Mouse (Mus musculus): ENCODE results near the gene Slc9a6. TPM values are rescaled to one million over a fixed set of nuclear protein-coding genes. Genes with fewer than 3 reads are reported as not detected.

The Slc9a6 gene
- polyA plus RNA-seq, 1 experiment from 2014 or later, result 12.9 TPM

- Histone ChIP-seq H3K4me1 (peaks cover 23% of the 10 kb centered on the region), H3K9me3 (replicated peaks) (no peaks in the 10 kb centered on the region), H3K4me3 (no peak overlapping the region), H3K36me3 (no peaks in the 10 kb centered on the region), H3K27ac (replicated peaks) (no peak overlapping the region), H3K27me3 (ENCODE audit: low read depth, poor library complexity, severe bottlenecking) (no peaks in the 10 kb centered on the region)
- DNase-seq (ENCODE audit: low spot score), result no peak
- WGBS, result 42% methylated on average over 7 of the region's 7 CpGs
Measured at GRCm38 (mm10) chrX:56649549-56650354, 40.2 kb downstream of the Slc9a6 start.

DNA sequence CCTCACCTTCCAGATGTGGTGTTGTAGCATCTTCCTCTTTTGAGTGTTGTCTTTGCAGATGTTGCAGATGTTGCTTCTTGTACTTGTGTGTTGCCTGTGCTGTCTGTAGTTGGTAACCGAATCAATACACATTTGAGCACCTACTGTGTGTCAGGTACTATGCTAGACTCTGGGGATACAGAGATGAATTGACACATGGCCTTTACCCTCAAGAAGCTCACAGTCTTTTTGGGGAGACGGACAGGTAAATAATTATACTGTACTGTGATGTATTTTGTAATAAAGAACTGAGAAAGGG is 40.7 kb downstream of the Slc9a6 start:
- Histone ChIP-seq H3K4me3 (no peak overlapping the region), H3K36me3 (no peaks in the 10 kb centered on the region), H3K27me3 (ENCODE audit: low read depth, poor library complexity, severe bottlenecking) (no peaks in the 10 kb centered on the region), H3K27ac (replicated peaks) (no peak overlapping the region), H3K4me1 (peaks cover 23% of the 10 kb centered on the region), H3K9me3 (replicated peaks) (no peaks in the 10 kb centered on the region)
- no peak for DNase-seq (ENCODE audit: low spot score)
- WGBS, result 82% methylated on average over 2 of the region's 2 CpGs

DNA sequence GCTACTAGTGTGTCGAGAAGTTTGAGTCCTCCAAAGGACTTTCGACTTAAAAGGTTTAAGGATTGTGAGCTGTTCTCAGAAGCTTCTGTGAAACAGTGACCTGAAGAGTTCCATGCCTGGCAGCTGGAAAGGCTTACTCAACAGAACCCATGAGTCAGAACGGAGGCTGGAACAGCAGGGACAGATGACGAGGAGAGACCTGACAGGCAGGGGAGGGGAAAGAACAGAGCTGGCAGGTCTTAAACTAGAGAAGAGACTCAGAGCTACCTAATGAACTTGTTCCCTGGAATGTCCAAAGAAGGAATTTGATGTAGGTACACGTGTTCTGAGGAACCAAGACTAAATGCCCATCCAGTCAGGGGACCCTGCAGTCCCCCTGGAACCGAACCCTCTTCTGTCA is 41.3 kb downstream of the Slc9a6 start:
- Histone ChIP-seq H3K27me3 (ENCODE audit: low read depth, poor library complexity, severe bottlenecking) (no peaks in the 10 kb centered on the region), H3K4me3 (no peak overlapping the region), H3K9me3 (replicated peaks) (no peaks in the 10 kb centered on the region), H3K36me3 (no peaks in the 10 kb centered on the region), H3K27ac (replicated peaks) (no peak overlapping the region), H3K4me1 (peaks cover 23% of the 10 kb centered on the region)
- WGBS, result 73% methylated on average over 6 of the region's 6 CpGs
- DNase-seq (ENCODE audit: low spot score), result no peak

- 78% methylated on average over 7 of the region's 7 CpGs for WGBS
- Histone ChIP-seq H3K4me1 (peaks cover 17% of the 10 kb centered on the region), H3K27ac (replicated peaks) (no peak overlapping the region), H3K4me3 (no peak overlapping the region), H3K27me3 (ENCODE audit: low read depth, poor library complexity, severe bottlenecking) (no peaks in the 10 kb centered on the region), H3K9me3 (replicated peaks) (no peaks in the 10 kb centered on the region), H3K36me3 (peaks cover 4% of the 10 kb centered on the region; the same call in 1 of the 2 replicates)
- DNase-seq (ENCODE audit: low spot score), result no peak
Measured at GRCm38 (mm10) chrX:56651738-56652137, 42.2 kb downstream of the Slc9a6 start.

DNA sequence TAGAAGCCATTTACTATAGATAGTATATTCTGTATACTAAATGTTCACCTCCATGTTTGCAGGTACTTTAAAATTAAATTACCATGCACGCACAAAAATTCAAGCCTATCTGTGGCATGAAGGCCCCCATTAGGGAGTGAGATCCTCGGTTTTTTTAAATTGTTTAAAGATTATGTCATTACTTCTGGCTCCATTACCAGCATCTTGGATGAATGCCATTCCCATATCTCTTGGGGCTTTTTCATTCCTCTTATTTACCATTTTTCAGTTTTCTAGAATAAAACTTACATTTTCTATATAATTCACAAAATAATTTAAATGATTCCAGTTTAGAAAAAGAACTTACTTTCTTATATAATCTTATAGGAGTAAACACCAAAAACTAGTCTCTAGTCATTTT is 46.1 kb downstream of the Slc9a6 start:
- H3K4me3 ChIP-seq, result no peak overlapping the region
- H3K36me3 ChIP-seq, result peaks cover 4% of the 10 kb centered on the region; the same call in 1 of the 2 replicates
- H3K27ac ChIP-seq (replicated peaks), result no peak overlapping the region
- H3K27me3 ChIP-seq (ENCODE audit: low read depth, poor library complexity, severe bottlenecking), result no peaks in the 10 kb centered on the region
- DNase-seq (ENCODE audit: low spot score), result no peak
- no peaks in the 10 kb centered on the region for H3K9me3 ChIP-seq (replicated peaks)
- peaks cover 21% of the 10 kb centered on the region for H3K4me1 ChIP-seq
- 94% methylated on average over 2 of the region's 2 CpGs for WGBS

- no peaks in the 10 kb centered on the region for H3K9me3 ChIP-seq (replicated peaks)
- H3K36me3 ChIP-seq, result peaks cover 4% of the 10 kb centered on the region; the same call in 1 of the 2 replicates
- H3K4me1 ChIP-seq, result peaks cover 36% of the 10 kb centered on the region
- H3K27me3 ChIP-seq (ENCODE audit: low read depth, poor library complexity, severe bottlenecking), result no peaks in the 10 kb centered on the region
- no peak overlapping the region for H3K4me3 ChIP-seq
- no peak for DNase-seq (ENCODE audit: low spot score)
- 0 out of 2 replicates have a peak overlapping the region, but pooled peaks have one; percentile 23 for H3K27ac ChIP-seq (replicated peaks)
- 36% methylated on average over 2 of the region's 2 CpGs for WGBS
Measured at GRCm38 (mm10) chrX:56659286-56659685, 49.7 kb downstream of the Slc9a6 start.

GRCm38 (mm10) chrX:56661143-56661542 is 51.6 kb downstream of the Slc9a6 start:
- peaks cover 37% of the 10 kb centered on the region for H3K4me1 ChIP-seq
- no peaks in the 10 kb centered on the region for H3K9me3 ChIP-seq (replicated peaks)
- no peaks in the 10 kb centered on the region for H3K27me3 ChIP-seq (ENCODE audit: low read depth, poor library complexity, severe bottlenecking)
- peaks cover 4% of the 10 kb centered on the region; the same call in 1 of the 2 replicates for H3K36me3 ChIP-seq
- H3K4me3 ChIP-seq, result no peak overlapping the region
- 88% methylated on average over 12 of the region's 12 CpGs for WGBS
- no peak for DNase-seq (ENCODE audit: low spot score)
- no peak overlapping the region for H3K27ac ChIP-seq (replicated peaks)

DNA sequence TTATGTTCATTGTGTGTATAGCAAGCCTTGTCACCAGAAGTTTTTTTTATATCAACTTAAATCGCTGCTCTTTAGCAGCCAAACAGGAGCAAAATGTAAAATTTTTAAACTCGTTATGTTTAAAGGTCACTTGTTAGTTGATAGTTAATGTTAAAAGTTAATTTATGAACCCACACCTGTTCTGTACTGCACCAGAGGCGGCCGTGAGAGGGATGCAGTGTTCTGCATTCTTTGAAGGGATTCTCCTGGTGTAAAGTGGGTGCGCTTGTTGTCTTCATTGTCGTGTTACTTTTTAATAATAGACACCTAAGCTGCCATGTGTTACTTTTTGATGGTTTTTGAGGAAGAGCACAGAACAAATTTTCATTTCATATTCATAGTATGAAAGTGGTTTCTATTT is 52.8 kb downstream of the Slc9a6 start:
- 78% methylated on average over 6 of the region's 6 CpGs for whole genome bisulfite sequencing
- H3K9me3 ChIP-seq (replicated peaks), result no peaks in the 10 kb centered on the region

GRCm38 (mm10) chrX:56663377-56663776 is 53.8 kb downstream of the Slc9a6 start:
- Histone ChIP-seq H3K9me3 (replicated peaks) (no peaks in the 10 kb centered on the region), H3K27me3 (ENCODE audit: low read depth, poor library complexity, severe bottlenecking) (no peaks in the 10 kb centered on the region), H3K4me1 (peaks cover 36% of the 10 kb centered on the region), H3K4me3 (no peak overlapping the region), H3K36me3 (no peaks in the 10 kb centered on the region), H3K27ac (replicated peaks) (no peak overlapping the region)
- WGBS, result 82% methylated on average over 4 of the region's 4 CpGs
- DNase-seq (ENCODE audit: low spot score), result no peak

More for the DNA sequence above, 52.8 kb downstream of the Slc9a6 start:
- H3K4me1 ChIP-seq, result peaks cover 41% of the 10 kb centered on the region
- no peak for DNase-seq (ENCODE audit: low spot score)
- no peaks in the 10 kb centered on the region for H3K36me3 ChIP-seq
- no peak overlapping the region for H3K4me3 ChIP-seq
- H3K27ac ChIP-seq (replicated peaks), result no peak overlapping the region
- H3K27me3 ChIP-seq (ENCODE audit: low read depth, poor library complexity, severe bottlenecking), result no peaks in the 10 kb centered on the region

GRCm38 (mm10) chrX:56665226-56665973 is 55.8 kb downstream of the Slc9a6 start:
- Histone ChIP-seq H3K9me3 (replicated peaks) (no peaks in the 10 kb centered on the region), H3K4me3 (no peak overlapping the region), H3K36me3 (no peaks in the 10 kb centered on the region), H3K4me1 (peaks cover 26% of the 10 kb centered on the region), H3K27me3 (ENCODE audit: low read depth, poor library complexity, severe bottlenecking) (no peaks in the 10 kb centered on the region), H3K27ac (replicated peaks) (no peak overlapping the region)
- no peak for DNase-seq (ENCODE audit: low spot score)
- 88% methylated on average over 8 of the region's 8 CpGs for WGBS

DNA sequence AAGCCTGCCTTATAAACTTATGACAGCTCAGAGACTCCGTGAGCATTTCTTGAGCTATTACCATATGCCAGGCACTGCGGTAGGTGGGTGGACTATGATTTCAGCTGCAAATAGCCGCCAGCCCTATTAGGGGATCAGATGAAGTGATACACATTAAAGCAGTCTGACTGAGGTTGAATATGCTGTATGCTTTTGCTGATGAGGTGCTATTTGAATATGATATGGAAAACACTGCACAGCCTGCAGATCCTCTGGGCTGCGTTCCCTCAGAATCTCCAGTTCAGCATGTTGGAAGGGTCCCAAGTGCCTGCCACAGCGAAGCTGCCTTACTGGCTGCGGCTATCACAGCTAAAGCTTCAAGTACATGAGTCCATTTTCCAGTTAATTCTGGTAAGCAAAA is 57.7 kb downstream of the Slc9a6 start:
- H3K4me1 ChIP-seq, result peaks cover 7% of the 10 kb centered on the region
- DNase-seq (ENCODE audit: low spot score), result no peak
- H3K27me3 ChIP-seq (ENCODE audit: low read depth, poor library complexity, severe bottlenecking), result no peaks in the 10 kb centered on the region
- no peaks in the 10 kb centered on the region for H3K9me3 ChIP-seq (replicated peaks)
- no peak overlapping the region for H3K4me3 ChIP-seq
- no peak overlapping the region for H3K27ac ChIP-seq (replicated peaks)
- H3K36me3 ChIP-seq, result no peaks in the 10 kb centered on the region
- 94% methylated on average over 6 of the region's 6 CpGs for WGBS

DNA sequence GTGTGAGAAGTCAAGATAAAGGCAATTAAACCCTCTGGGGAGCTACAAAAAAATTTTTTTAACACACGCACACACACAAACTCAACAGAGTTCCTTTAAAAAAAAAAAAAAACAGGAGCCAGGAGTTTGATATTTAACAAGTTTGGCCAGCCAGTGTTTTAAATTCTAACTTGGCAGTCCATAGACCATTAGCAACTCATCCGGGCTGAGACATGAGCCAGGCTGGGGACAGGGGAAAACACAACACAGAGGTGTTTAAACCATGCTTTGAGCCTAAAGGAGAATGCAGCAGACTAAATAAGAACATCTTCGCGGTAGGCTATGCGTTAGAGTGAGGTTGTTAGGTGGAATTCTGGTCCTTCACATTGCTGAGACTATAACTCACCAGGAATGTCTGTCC is 58.5 kb downstream of the Slc9a6 start:
- no peak for DNase-seq (ENCODE audit: low spot score)
- WGBS, result 97% methylated on average over 5 of the region's 5 CpGs
- Histone ChIP-seq H3K27ac (replicated peaks) (no peak overlapping the region), H3K4me1 (peaks cover 6% of the 10 kb centered on the region; the same call in 1 of the 2 replicates), H3K9me3 (replicated peaks) (no peaks in the 10 kb centered on the region), H3K4me3 (no peak overlapping the region), H3K27me3 (ENCODE audit: low read depth, poor library complexity, severe bottlenecking) (no peaks in the 10 kb centered on the region), H3K36me3 (no peaks in the 10 kb centered on the region)

GRCm38 (mm10) chrX:56668501-56668900 is 58.9 kb downstream of the Slc9a6 start:
- Histone ChIP-seq H3K27me3 (ENCODE audit: low read depth, poor library complexity, severe bottlenecking) (no peaks in the 10 kb centered on the region), H3K9me3 (replicated peaks) (no peaks in the 10 kb centered on the region), H3K36me3 (no peaks in the 10 kb centered on the region), H3K27ac (replicated peaks) (no peak overlapping the region), H3K4me3 (no peak overlapping the region), H3K4me1 (peaks cover 6% of the 10 kb centered on the region; the same call in 1 of the 2 replicates)
- DNase-seq (ENCODE audit: low spot score), result no peak
- WGBS, result 69% methylated on average over 3 of the region's 3 CpGs

All from midbrain, embryonic 10.5 days (tissue).